Mouse (Mus musculus): ENCODE results near the gene Nid2.

DNA sequence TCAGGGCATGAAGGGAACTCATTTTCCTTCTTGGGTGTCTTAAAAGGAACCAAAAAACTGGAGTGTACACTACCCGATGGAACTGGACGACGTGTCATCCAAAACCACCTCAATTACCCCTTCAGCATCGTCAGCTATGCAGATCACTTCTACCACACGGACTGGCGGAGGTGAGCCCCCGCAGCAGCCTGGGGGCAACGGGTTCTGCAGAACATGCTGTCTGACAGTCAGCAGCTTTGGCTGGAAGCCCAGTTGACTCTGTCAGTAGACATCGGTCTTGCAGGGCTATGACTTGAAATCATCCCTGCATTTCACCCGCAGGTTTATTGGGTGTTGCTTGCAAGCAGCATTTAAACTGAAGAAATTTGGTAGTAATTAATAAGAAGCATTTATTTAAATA, 58.9 kb downstream of the Nid2 start:
- TF ChIP-seq POLR2A (IDR thresholded peaks at IDR 0.05; ENCODE audit: control insufficient read depth, extremely low read depth, insufficient read depth, low read length, poor library complexity) (no peak), CTCF (IDR thresholded peaks at IDR 0.05; ENCODE audit: borderline replicate concordance, control insufficient read depth, extremely low read depth, insufficient read depth, low read length, poor library complexity) (no peak)
